Mouse (Mus musculus) liver, embryonic 14.5 days (tissue): ENCODE measurements around the gene Mark1. TPM values are rescaled to one million over a fixed set of nuclear protein-coding genes. Genes with fewer than 3 reads are reported as not detected.

ENCODE experiments used
- ATAC-seq: fragments of 200-750 bp; cut with Nextera tagmentation; 2 replicates; pipeline ENCODE4 v1.8.0; 2017; ENCODE audit warnings: moderate number of reproducible peaks, mild to moderate bottlenecking, moderate library complexity; ENCODE audit not compliant: insufficient read depth
- DNase-seq, 3 experiments: peaks; one replicate each; pipeline ENCODE4 v3.0.0-alpha.2; 2012 to 2013; ENCODE audit warnings: low read depth in 3 of 3, low spot score in 3 of 3
- H3K27ac ChIP-seq: fragments of 300-500 bp; sonication (generic); 2 replicates; pipeline ENCODE4 v1.5.1; 2014; ENCODE audit warnings: moderate library complexity, mild to moderate bottlenecking, control low read depth, inconsistent platforms
- H3K27me3 ChIP-seq: fragments of 300-500 bp; sonication (generic); 2 replicates; pipeline ENCODE4 v1.6.1; 2014; ENCODE audit warnings: mild to moderate bottlenecking, low read length, moderate library complexity; ENCODE audit not compliant: control insufficient read depth, insufficient read depth
- H3K36me3 ChIP-seq: fragments of 300-500 bp; sonication (generic); replicated peaks from 2 replicates; pipeline ENCODE4 v1.6.1; 2014; ENCODE audit warnings: low read depth; ENCODE audit not compliant: control insufficient read depth, insufficient read depth
- H3K4me1 ChIP-seq, 2 experiments: fragments of 200-500 bp in 1 of 2; fragments of 300-500 bp in 1 of 2; sonication (generic) in 1 of 2; replicated peaks; 2 replicates each; pipeline ENCODE4 v1.6.1; 2012 to 2014; ENCODE audit warnings: antibody characterized with exemption in 1 of 2, inconsistent platforms in 1 of 2, low read length in 1 of 2; ENCODE audit not compliant: control insufficient read depth in 2 of 2, insufficient read depth in 2 of 2
- H3K4me2 ChIP-seq: fragments of 300-500 bp; sonication (generic); 2 replicates; pipeline ENCODE4 v1.6.1; 2014; ENCODE audit warnings: low read depth, mild to moderate bottlenecking, control low read depth, moderate library complexity
- H3K4me3 ChIP-seq, 2 experiments: fragments of 200-500 bp in 1 of 2; fragments of 300-500 bp in 1 of 2; sonication (generic) in 1 of 2; 2 replicates each; pipeline ENCODE4 v1.5.1; 2012 to 2014; ENCODE audit warnings: low read depth in 2 of 2, low read length in 2 of 2, mild to moderate bottlenecking in 2 of 2, control low read depth in 1 of 2, inconsistent platforms in 1 of 2, moderate library complexity in 1 of 2; ENCODE audit not compliant: insufficient read depth in 1 of 2
- H3K9ac ChIP-seq: fragments of 300-500 bp; sonication (generic); replicated peaks from 2 replicates; pipeline ENCODE4 v1.6.1; 2014; ENCODE audit warnings: mild to moderate bottlenecking, control low read depth, moderate library complexity
- H3K9me3 ChIP-seq: fragments of 300-500 bp; sonication (generic); 2 replicates; pipeline ENCODE4 v1.6.1; 2016; ENCODE audit warnings: low read length, mixed read lengths; ENCODE audit not compliant: control insufficient read depth
- CTCF ChIP-seq: IDR thresholded peaks from 2 replicates; pipeline ENCODE4 v1.5.1; 2016; ENCODE audit warnings: antibody characterized with exemption, low read depth, control low read depth
- EP300 ChIP-seq: IDR thresholded peaks from 2 replicates; pipeline ENCODE4 v1.6.1; 2016; ENCODE audit warnings: antibody characterized with exemption, low read depth
- WGBS: fragments of 180-500 bp; shearing (Covaris S2); extraction: QIAGEN DNeasy Blood & Tissue Kit; methylation state at CpG from one replicate; pipeline ENCODE4 v1.1.7; 2014; ENCODE audit not compliant: insufficient replicate concordance; 5-methylcytosine and 5-hydroxymethylcytosine counted together
- polyA plus RNA-seq, 2 experiments: library from polyadenylated mRNA; depleted of rRNA in 1 of 2; stranded (reverse) in 1 of 2; unstranded in 1 of 2; fragments of >200 nt; fragmentation: Nextera tagmentation in 1 of 2; extraction: Ambion mirVana in 1 of 2; gene quantifications; 2 replicates each; pipeline versions ENCODE4 v1.2.1 to v1.2.3; 2012 to 2014

Mark1 gene
- polyA plus RNA-seq, 2 experiments, result 0.09 to 0.67 TPM

DNA sequence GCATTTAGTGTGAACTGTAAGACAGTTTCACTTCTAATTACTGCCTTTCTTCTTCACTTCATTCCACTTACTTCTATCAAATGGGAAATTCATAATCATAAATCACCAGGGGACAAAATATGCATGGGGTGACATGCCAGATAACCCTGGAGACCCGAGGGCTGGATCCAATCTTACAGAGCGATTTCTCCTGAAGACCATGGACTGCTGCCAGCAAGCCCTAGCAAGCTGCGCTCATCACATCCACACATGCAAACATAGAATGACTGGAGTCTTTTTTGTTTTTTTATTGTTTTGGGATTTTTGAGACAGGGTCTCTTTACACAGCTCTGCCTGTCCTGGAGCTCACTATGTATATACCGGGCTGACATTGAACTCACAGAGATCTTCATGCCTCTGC lies 61.3 kb downstream of the Mark1 start:
- Histone ChIP-seq H3K4me3 (no peak overlapping the region), H3K9me3 (no peaks in the 10 kb centered on the region), H3K4me1 (peaks cover 0 to 9% of the 10 kb centered on the region in 2 experiments; a peak in 2 of 4 replicates), H3K36me3 (no peaks in the 10 kb centered on the region), H3K27ac (no peak overlapping the region), H3K4me2 (no peak overlapping the region), H3K9ac (no peak overlapping the region), H3K27me3 (no peaks in the 10 kb centered on the region)
- DNase-seq (no peak), ATAC-seq (no peak)
- TF ChIP-seq CTCF, result no peak
- TF ChIP-seq EP300, result no peak
- 65% methylated on average over 4 of the region's 4 CpGs for WGBS

DNA sequence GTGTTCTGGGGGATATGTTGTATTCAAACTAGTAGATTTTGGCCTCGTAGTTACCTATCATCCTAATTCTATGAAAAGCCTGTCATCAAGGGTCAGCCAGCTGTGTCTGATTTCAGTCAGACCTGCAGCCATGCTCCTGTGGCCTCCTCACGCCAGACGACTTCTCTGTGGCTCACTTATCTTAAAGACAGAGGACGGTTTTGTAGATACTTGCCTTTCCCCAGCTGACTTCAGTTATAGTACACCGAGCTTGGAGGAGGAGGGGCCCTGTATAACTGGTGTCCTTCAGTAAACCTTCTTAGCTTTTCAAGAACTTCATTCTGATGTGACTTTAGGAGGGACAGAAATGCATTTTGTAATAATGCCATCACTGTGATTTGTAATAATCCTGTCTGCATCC lies 63.4 kb downstream of the Mark1 start:
- H3K4me1 ChIP-seq, result peaks cover 0 to 9% of the 10 kb centered on the region in 2 experiments; a peak in 2 of 4 replicates
- H3K4me2 ChIP-seq, result no peak overlapping the region
- no peak overlapping the region for H3K9ac ChIP-seq
- 11% methylated on average over 5 of the region's 5 CpGs for WGBS
- no peaks in the 10 kb centered on the region for H3K36me3 ChIP-seq
- no peak for DNase-seq
- no peaks in the 10 kb centered on the region for H3K27me3 ChIP-seq
- H3K9me3 ChIP-seq, result no peaks in the 10 kb centered on the region
- H3K4me3 ChIP-seq, result no peak overlapping the region
- H3K27ac ChIP-seq, result no peak overlapping the region
- no peak for TF ChIP-seq CTCF
- no peak for TF ChIP-seq EP300
- peak; percentile 57; the same call in 1 of the 2 replicates for ATAC-seq

DNA sequence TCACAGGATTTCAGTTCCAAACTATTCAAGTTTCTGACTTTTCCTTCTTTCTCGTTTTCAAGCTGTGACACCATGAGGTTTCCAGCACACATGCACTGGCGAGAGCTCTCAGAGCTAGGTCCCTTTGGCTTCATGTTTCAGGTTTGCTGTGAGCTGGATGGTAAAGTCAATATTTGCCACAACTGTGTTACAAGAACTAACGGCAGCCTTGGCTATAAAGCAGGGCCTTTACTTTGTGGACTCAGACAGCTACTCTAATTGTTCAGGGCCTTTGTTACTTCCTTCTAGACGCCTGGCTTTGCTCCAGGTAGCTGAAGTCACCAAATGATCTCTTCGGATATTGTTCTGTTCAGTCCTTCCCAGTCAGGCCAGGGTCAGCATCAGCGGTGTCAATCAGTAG lies 63.9 kb downstream of the Mark1 start:
- Histone ChIP-seq H3K27me3 (no peaks in the 10 kb centered on the region), H3K36me3 (no peaks in the 10 kb centered on the region), H3K4me2 (no peak overlapping the region), H3K9me3 (no peaks in the 10 kb centered on the region), H3K4me3 (no peak overlapping the region), H3K4me1 (peaks cover 0 to 9% of the 10 kb centered on the region in 2 experiments; a peak in 2 of 4 replicates), H3K27ac (no peak overlapping the region), H3K9ac (no peak overlapping the region)
- DNase-seq (no peak), ATAC-seq (no peak)
- WGBS, result 57% methylated on average over 6 of the region's 6 CpGs
- TF ChIP-seq CTCF (no peak), EP300 (no peak)

DNA sequence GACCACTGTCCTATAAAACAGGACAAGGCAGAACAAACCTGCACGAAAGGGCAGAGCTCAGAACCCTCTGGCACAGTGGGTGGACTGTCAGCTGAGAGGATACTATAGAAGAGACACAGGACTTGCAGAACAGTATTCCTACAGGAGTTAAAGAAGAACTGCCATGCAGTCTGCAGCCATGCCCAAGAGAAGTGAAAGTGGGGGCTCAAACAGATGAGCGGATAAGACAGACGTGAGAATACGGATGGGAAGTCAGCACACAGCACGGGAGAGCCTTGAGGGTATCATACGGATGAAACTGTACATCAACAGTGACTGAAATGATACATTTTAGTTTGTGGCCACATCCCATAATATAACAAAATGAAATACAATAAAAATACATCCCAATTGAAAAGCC lies 68.3 kb downstream of the Mark1 start:
- WGBS, result 64% methylated on average over 6 of the region's 6 CpGs
- Histone ChIP-seq H3K9me3 (no peaks in the 10 kb centered on the region), H3K4me1 (peaks cover 13 to 29% of the 10 kb centered on the region in 2 experiments), H3K4me2 (no peak overlapping the region), H3K27me3 (no peaks in the 10 kb centered on the region), H3K4me3 (no peak overlapping the region), H3K9ac (no peak overlapping the region), H3K36me3 (no peaks in the 10 kb centered on the region), H3K27ac (no peak overlapping the region)
- TF ChIP-seq EP300 (no peak), CTCF (no peak)
- ATAC-seq, result no peak
- DNase-seq, result no peak

DNA sequence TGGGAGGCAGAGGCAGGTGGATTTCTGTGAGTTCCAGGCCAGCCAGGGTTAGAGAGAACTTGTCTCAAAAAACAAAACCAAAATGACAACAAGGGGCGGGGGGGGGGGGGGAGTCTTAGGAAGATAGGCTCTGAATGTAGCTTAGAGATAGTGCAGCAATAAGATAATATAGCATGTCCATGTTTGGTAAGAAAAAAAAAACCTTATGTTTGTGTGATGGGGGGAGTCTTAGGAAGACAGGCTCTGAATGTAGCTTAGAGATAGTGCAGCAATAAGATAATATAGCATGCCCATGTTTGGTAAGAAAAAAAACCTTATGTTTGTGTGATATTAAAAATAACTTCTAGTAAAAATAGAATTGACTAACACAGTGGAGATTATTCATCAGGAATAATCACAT lies 71.0 kb downstream of the Mark1 start:
- 29% methylated on average over 1 of the region's 1 CpGs for WGBS
- no peaks in the 10 kb centered on the region for H3K9me3 ChIP-seq

More for the DNA sequence above, 71.0 kb downstream of the Mark1 start:
- no peaks in the 10 kb centered on the region for H3K36me3 ChIP-seq
- TF ChIP-seq CTCF, result no peak
- TF ChIP-seq EP300, result peak; percentile 72
- H3K4me1 ChIP-seq, result peaks cover 13 to 19% of the 10 kb centered on the region in 2 experiments
- H3K27me3 ChIP-seq, result no peaks in the 10 kb centered on the region
- H3K9ac ChIP-seq, result no peak overlapping the region
- peak; percentile 88 for ATAC-seq
- no peak overlapping the region for H3K4me3 ChIP-seq
- no peak overlapping the region for H3K27ac ChIP-seq
- peak; percentile 20 to 30 (median 26) for DNase-seq
- H3K4me2 ChIP-seq, result no peak overlapping the region
